Mouse (Mus musculus): ENCODE measurements around the gene Tmem56.
A peak's percentile ranks its signal among the peaks of the same experiment; 100 is the strongest.

Tmem56 gene

DNA sequence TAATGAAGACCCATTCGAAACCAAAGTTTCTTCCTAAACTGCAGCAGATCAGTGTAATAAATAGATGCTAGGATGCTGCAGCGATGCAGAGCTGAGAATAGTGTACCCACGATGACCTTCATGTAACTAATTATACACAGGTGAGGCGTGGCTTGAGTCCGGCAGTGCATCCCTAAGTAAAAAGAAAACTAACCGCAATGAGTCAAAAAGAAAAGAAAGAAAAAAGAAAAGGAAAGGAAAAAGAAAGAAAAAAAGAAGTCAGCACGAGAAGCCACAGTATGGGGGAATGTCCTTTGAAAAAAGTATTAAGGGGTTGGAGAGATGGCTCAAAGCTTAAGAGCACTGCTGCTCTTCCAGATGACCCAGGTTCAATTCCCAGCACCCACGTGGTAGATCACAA lies 58.1 kb downstream of the Tmem56 start:
- DNase-seq, result no peak

DNA sequence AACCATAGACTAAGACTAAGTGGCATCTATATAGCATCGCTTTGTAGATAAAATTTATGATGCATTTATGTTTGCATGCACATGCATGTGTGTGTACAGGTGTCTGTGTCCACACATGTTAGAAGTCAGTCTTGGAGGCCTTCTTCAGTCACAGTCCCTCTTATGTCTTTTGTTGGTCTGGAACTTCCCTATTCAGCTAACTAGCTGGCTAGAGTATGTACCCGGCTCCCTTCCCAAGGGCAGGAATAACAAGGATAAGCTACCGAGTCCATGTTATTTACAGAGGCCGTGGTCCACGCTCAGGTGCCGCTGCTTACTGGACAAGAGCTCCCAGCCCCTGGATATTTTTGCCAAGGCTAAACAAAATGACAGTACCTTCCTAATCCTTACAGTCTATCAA lies 58.7 kb downstream of the Tmem56 start:
- no peak for DNase-seq

GRCm38 (mm10) chr3:121221987-121222386 lies 60.9 kb downstream of the Tmem56 start:
- DNase-seq, result no peak

GRCm38 (mm10) chr3:121217011-121217410 lies 65.9 kb downstream of the Tmem56 start:
- DNase-seq, result no peak

- DNase-seq, result peak; percentile 52
These were observed 69.4 kb downstream of the Tmem56 start for GRCm38 (mm10) chr3:121213501-121213900.

GRCm38 (mm10) chr3:121212156-121212555 lies 70.7 kb downstream of the Tmem56 start:
- peak; percentile 48 for DNase-seq

- DNase-seq, result no peak
These were observed 73.9 kb downstream of the Tmem56 start for GRCm38 (mm10) chr3:121208994-121209393.

DNA sequence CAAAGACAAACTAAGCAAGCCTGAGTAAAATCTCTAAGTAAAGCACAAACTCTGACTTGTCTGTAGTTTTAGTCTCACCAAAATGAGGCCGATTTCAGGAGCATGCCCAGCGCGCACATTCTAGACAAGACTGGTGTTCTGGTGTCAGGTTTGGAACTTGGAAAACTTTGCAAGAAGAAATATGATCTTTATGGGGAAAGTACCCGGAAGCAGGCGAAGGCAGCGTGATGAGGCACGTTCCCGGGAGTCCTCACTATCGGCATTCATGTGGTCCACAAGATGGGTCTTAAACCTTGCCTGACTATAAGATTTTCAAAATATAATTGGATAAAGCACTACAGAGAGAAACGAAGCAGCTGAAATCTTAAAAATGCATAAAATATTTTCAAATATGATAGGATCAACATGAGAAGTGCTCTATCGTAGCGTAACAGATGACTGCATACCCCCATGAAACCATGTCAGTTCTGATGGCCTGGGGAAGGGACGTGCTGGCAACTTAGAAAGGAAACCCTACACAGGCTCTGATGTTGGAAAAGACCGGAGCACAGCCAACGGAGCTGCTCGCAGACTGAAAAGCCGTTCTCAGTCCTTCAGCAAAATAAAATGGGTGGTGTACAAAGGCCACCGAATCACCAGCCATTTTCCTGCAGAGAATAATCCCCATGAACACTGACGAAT lies 76.6 kb downstream of the Tmem56 start:
- DNase-seq, result no peak

GRCm38 (mm10) chr3:121202638-121203037 lies 80.3 kb downstream of the Tmem56 start:
- DNase-seq, result no peak

GRCm38 (mm10) chr3:121201012-121201747 lies 81.7 kb downstream of the Tmem56 start:
- DNase-seq, result peak; percentile 51

GRCm38 (mm10) chr3:121189199-121189598 lies 93.7 kb downstream of the Tmem56 start:
- no peak for DNase-seq

GRCm38 (mm10) chr3:121187510-121187909 lies 95.4 kb downstream of the Tmem56 start:
- DNase-seq, result no peak

GRCm38 (mm10) chr3:121186925-121187324 lies 96.0 kb downstream of the Tmem56 start:
- no peak for DNase-seq

GRCm38 (mm10) chr3:121185197-121185596 lies 97.7 kb downstream of the Tmem56 start:
- no peak for DNase-seq

GRCm38 (mm10) chr3:121176011-121176410 lies 106.9 kb downstream of the Tmem56 start:
- DNase-seq, result no peak

GRCm38 (mm10) chr3:121174248-121174945 lies 108.5 kb downstream of the Tmem56 start:
- DNase-seq, result no peak

DNA sequence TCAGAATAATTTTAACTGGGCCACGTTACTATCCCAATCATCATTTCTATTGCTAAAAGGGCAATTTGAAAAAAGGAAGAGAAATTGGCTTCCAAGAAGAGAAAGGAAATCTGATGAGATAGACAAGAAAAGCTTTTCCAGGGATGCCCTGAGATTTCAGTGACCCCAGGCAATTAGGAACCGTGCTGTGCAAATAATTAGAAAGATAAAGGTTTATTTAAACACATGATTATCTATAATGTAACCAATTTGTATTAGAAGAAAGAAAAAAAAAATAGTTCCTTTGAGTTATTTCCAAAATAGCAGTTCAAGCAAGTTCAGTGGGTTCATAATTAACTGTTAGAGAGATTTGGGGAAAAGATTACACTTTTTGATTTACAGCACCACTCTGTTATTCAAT lies 110.2 kb downstream of the Tmem56 start:
- no peak for DNase-seq

- no peak for DNase-seq
These were observed 111.0 kb downstream of the Tmem56 start for GRCm38 (mm10) chr3:121171872-121172265.

DNA sequence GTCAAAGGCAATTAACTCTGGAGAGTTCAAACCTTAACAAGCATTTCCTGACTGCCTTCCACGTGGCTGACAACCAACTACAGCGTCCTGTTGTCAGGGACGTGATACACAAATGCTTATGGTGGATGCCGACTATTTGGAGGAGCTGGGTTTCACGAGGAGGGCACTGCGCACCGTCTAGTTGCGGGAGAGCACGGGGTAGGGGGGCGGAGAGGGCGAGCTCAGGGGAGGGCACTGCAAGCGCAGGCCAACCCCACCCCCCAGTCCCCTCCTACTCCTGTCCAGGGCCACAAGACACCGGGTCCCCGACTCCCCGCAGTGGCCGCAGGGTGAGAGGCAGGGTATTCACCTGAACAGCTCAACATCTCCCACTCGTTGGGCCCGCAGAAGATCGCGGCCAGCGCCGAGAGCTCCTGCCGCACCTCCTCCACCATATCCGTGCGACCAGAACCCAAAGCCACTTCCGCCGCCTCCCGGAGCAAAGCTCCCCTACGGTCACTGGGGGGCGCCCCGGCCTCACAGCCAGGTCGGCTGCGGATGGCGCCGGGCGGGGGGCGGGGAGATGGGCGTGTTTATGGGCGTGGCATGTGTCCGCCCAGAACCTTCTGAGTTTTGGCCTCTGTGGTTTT lies 111.5 kb downstream of the Tmem56 start, which contains the start of gene Rwdd3:
Rwdd3 (minus strand) TSS at position 453 of the 629 bp plus-strand sequence.
- peak; percentile 96 for DNase-seq

GRCm38 (mm10) chr3:121170631-121171030 lies 112.3 kb downstream of the Tmem56 start:
- no peak for DNase-seq

- DNase-seq, result no peak
These were observed 113.6 kb downstream of the Tmem56 start for GRCm38 (mm10) chr3:121169092-121169942.

- no peak for DNase-seq
These were observed 114.3 kb downstream of the Tmem56 start for GRCm38 (mm10) chr3:121168581-121168980.

All from thymus, postnatal 4 days (tissue).